Mouse (Mus musculus) kidney, postnatal 4 days (tissue): Measurements from ENCODE around the gene Mcts2.

Experiments used
- DNase-seq, 2 experiments: peaks; one replicate each; pipeline ENCODE4 v3.0.0; 2021; ENCODE audit warnings: mixed read lengths in 2 of 2

The Mcts2 gene

DNA sequence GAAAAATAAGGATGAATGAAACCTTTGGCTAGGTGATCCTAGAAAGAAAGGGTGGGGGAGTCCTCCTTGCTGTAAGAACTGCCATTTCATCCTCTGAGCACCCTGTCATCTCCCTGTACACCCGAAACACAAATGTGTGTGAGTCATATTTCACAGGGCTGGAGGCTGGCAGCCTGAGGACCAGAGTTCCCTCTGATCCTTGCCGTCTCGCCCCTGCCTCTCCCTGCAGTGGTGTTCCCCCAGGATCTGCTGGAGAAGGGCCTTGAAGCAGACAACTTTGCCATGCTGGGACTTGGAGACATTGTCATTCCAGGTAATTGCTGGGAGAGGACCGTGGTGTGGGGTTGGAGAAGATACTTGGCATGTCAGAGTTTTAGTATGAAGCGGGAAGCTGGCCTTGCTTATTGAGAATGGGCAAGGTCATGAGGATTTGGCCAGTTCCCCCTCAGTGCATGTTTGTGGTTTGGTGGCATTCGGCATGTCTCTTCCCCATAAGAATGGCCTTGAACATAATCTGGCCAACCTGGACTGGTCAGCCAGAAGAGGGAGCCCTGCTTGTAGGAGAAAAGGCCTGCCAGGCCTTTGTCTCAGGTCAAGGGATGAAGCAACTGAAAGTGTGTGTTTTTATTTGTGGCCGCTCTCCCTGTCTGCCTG is 4.9 kb downstream of the Mcts2 start:
- DNase-seq: peak in 1 of 2 experiments; percentile 59

DNA sequence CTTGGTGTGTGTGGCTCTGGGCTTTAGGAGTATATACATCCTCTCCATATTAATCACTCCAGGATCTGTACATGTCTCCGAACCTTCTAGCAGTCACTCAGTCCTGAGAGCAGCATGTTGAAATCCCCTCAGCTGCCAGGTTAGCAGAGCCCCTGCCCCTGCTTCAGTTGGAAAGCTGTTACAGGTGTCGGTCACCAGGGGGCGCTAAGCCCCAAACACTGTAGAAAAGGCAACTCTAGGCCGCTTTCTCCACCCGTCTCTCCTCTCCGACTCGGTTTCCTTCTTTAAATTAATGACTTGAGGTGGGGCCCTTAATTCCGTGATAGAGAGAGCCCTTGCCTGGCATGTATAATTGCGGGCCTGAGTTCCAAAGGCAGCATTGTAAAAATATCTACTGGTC is 6.4 kb downstream of the Mcts2 start:
- peak; percentile 79 to 85 for DNase-seq

DNA sequence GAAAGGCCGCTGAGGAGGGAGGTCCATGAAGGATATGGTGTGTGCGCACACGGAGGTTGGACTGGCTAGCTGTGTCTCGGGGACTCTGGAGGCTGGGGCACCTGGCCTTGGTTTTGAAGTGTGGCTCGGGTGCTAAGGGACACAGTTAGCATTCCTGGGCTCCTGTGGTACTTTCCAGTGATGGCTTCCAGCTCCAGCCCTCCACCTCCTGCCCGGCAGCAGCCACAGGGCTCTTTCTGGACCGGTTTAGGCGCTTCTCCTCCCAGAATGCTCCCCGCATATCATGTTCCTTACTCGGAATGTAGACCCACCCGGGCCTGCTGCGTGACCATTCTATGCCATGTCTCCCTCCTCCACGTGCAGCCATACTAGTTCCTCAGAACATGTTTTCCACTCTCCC is 6.9 kb downstream of the Mcts2 start:
- DNase-seq: no peak

DNA sequence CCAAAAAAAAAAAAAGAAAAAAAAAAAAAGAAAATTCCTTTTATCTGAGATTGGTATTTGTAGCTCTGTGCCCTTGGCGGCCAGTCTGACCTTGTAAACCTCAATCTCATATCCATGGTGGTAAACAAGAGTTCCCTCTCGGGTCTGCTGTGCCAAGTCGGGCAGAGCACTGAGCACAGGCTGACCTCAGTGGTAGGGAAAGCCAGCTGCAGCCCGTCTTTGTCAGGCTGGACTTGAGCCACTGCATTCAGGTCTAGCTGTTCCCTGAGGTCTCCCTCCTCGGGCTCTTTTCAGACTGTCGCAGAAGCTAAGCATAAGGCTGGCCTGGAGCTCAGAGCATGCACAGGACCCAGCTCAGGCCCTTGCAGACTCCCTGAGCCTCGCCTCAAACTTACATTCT is 7.9 kb downstream of the Mcts2 start:
- DNase-seq: no peak

DNA sequence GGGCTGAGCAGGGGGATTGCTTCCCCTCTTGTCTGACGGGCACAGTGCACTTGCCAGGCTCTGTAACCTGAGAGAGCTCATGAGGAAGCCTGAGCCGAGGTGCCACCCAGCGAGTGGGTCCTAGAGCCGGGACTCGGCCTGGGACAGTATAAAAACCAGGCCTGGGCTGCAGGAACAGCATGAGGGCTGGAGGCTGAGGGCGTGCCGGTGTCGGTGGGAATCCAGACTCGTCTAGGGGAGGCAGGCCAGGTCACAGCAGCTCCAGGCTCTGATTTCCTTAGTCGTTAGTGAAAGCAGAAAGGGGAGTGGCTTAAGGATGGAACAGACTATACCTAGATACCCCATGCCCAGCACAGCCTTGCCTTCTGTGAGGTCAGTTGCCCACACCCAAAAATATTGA is 9.2 kb downstream of the Mcts2 start:
- no peak for DNase-seq

DNA sequence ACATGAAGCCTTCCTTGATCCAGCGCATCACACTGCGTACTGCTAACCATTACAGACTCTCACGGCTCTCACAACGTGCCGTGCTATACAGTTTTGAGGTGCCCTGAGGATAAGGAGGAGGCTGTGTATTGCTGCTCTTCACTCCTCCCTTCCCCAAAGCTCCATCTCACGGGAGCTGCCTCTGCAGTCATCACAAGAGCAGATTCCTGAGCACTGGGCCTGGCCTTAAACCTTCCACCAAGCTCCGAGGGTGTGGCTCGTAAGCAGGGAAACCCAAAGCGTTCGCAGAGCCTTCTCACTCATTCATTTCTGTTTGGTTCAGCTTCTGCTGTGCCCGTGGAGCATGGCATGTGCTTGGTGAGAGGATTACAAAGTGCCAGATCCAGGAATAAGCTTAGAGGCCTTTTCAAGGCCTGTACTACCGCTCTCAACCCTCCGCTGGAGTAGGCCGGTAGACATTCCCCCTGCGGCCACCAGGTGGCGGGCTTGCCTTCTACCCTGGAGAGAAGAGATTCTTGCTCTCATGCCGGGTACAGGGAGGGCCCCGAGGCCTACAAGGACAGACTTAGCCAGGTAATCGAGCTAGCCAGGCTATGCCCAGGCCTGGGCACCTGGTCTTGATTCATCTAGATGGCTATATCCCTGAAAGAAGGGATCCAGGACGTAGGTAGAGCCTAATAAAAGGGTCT is 9.8 kb downstream of the Mcts2 start:
- peak; percentile 95 to 96 for DNase-seq

DNA sequence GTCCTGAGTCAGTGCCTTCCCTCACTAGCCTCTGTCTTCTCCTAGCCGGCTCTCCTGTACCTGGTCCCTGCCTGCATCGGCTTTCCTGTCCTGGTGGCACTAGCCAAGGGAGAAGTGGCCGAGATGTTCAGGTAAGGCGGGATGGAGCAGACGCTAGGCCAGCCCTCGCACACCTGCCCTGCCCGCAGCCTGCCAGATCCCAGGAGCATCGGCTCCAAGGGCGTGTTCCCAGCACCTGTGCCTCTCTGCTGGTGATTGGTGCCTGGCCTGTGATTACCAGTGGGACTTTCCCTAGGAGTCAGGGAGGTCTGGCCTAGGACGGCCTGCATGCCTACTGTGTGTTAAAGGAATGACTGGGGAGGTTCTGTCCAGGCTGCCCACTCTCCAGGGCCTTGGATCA is 13.3 kb downstream of the Mcts2 start:
- no peak for DNase-seq

DNA sequence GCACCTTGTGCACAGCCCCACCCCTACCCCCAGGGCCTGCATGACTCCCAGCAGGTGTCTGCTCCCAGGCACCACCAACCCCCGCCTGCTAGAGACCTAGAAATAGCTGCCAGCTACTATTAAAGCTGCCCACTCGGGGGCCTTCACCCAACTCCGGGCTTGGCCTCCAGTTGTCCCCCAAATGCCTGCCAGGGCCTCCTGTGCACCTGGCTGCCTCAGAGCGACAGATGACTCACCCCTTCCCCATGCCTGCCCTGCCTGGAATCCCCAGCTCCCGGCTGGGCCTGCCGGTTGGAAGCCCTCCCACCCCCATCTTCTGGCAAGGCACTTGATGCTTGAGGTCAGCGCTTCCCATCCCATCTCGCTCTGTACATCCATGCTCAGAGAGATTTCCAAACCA is 13.9 kb downstream of the Mcts2 start:
- DNase-seq: no peak

DNA sequence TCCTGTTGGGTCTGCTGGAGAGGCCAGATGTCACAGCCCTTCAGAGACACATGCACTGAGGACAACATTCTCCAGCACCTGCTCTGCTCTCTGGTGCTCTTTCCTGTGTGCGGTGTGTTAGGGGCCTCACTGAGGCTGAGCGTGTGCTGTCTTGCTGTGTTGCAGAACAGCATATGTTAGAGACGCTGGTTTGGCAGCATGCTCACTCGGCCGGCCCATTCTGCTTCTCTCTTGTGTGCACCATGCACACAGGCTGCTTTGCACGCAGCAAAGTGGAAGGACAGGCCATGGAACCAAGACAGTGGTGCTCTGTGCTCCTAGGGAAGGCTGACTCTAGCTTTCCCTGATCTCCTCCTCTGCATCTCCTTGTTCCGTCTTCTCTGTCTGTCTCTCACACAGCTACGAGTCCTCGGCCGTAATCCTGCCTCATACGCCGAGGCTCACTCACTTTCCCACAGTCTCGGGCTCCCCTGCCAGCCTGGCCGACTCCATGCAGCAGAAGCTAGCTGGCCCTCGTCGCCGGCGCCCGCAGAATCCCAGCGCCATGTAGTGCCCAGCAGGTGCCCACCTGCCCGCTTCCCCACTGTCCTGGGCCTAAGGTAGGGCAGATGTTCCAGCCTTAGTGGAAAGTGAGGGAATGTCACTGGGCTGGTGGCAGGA is 16.9 kb downstream of the Mcts2 start:
- DNase-seq: no peak

DNA sequence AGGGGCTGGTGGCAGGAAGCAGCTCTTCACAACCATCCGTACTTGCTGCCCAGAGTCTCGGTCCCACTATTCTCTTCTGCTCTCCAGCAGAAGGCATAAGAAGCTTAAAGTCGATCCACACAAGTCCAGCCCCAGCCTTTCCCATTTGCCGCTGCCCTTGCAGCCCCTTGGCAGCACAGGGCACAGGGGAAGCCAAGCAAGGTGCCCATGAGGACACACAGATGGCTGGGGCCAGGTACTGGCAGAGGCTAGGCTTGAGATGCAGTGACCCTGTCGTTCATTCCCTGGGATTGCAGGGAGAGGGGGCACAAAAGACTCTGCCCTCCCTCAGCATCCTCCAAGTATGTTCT is 17.4 kb downstream of the Mcts2 start:
- DNase-seq: no peak

DNA sequence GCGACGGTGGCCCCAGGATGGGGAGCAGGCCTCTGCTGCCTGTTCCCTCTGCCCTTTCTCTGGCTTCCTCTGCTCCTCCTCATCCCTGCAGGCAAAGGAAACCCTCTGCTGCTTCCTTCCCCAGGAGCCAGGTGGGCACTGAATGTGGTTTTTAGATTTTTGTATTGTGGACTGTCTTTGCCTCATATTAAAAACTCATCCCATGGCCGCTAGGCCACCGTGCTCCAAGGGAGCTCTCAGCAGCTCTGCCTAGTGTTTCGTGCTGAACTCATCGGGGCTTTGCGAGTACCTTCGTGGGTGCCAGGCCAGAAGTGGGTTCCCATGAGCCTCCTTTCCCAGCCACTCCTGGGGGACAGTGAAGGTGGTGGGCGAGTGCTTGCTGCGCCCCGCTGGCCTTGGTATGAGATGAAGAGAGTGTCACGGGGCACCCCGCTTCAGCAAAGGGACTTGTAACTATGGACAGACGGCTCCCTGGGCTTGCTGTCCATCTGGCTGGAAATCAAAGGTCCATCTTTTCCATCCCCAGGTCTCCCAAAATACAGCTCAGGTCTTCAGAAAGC is 18.1 kb downstream of the Mcts2 start:
- no peak for DNase-seq

DNA sequence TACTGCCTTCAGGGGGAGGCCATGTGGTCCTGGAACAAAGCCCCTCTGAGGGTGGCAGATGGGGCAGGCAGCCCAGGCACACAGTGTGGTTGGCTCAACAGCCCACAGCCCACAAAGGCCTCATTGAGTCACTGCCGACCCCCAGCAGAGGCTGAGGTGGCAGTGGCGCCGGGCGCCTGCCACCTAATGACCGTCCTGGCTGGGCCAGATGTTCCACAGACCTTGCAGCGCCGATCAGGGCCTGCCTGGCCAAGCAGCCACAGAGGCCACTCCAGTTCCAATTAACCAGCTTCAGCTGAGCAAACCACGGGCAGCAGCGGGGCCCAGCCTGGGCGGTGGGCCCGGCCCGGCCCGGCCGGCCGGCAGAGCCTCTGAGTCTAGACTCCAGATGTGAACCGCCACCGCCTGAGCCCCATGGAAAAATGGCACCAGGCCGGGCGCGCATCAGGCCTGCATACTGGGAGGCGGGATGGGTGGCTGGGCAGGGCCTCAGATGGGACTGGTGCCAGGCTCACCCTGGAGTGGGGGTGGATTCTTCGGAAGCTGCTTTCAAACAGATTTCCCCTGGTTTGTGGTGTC is 19.2 kb downstream of the Mcts2 start:
- peak; percentile 64 to 72 for DNase-seq

DNA sequence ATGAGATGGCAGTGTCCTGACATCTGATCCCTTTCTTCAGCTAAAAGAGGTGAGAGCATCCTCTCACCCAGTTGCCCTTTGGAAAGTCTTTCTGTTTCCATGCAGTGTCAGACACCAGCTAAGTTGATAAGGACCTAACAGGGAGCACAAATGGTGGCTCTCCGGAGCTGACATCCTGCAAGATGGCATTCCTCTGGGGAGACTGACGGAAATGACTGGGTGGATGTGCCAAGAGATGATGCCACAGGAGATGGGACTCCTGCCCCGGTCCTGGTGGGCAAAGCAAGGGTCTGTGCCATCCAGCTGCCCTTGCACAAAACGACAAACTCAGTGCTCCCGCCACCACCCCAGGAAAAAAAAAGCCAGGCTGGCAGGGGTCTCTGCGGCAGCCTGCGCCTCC is 20.4 kb downstream of the Mcts2 start:
- DNase-seq: no peak

DNA sequence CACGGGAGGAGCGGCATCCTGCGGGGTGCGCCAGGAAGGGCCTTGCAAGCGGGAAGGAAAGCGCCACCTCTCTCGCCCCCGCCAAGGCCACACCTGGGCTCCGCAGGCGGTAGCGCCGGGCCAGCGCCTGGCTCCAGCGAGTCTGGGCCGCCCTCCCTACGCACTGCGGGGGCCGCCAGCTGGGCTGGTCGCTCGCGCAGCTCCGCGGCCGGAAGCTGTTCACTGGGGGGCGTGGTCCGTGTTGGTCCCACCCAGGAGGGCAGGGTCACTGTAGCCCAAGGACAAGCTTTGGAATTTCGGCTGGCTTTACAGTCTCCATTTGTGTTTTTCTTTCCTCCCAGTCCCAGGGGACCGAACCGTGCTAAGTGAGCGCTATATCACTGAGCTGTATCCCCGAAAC is 20.8 kb downstream of the Mcts2 start:
- DNase-seq: peak; percentile 96 to 97

DNA sequence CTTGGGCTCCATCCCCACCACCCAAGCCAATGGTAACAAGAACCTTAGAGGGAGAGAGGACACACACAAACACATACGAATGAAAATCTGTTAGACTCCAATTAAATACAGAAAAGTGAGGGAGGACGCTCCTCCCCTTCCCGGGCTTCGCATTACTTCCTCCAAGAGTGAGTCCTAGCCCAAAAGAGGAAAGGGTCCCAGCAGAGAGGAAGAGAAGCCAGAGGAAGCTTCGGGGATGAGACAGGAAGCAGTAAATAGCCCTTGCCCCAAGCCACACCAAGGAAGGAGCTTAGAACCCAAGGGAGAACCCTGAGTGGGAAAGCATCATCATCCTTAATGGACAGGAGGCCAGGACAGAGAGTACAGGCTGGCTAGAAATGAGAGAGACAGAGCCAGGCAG is 22.2 kb downstream of the Mcts2 start:
- DNase-seq: no peak

DNA sequence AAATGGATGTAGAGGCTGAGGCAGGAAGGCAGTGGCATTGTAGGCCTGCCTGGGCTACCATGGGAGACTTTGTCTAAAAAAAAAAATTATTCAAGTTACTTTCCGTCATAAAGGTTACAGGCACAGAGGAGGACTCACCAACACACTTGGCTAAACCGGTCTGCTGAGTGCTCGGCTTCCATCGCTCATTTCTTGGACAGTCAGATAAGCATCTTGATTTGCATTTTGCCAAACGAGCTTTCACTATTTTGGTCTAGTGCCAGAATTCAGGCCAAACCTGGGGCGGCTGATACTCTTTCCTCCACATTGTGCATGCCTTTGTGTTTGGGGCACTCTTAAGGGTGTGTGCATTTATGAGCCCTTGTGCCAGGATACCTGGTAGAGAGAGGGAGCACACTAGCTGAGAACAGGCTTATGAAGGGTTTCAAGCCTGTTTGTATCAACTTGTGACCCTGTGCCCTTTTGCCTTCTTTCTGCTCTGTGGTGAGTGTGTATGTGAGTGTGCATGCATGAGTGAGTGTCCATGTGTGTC is 29.5 kb downstream of the Mcts2 start:
- no peak for DNase-seq

DNA sequence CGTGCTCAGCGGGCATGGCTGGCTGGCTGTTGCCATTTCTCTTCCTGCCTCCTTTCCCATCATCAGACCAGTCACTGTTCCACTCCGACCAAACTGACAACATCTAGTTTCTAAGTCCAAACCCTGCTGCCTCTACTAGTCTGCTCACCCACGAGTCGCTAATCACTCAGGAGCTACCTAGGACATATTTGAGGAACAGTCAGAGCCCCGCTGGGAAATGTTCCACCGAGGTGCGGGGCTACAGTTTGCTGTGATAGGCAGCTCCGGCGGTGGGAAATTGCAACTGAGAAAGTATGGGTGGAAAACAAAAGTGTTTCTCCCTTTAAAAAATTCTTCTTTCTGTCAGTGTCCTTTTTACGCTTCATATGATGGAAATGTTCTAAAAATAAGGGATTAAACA is 30.8 kb downstream of the Mcts2 start:
- no peak for DNase-seq

DNA sequence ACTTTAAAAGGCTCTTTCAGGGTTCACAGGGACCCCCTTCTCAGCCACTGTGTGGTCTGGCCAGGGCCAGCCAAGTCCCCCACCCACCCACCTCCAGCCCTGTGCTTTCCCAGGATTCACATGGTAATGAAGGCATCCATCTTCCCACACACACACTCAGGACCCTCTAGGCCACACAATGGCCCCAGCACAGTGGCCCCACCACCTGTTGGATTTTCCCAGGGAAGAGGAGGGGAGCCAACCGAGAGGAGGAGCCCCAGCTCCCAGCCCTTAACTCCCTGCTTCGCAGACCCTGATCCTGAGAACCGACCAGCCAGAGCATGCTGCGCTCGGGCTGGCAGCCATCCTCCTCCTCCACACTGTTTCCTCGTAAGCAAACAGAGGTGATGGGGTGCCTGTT is 31.2 kb downstream of the Mcts2 start:
- no peak for DNase-seq

DNA sequence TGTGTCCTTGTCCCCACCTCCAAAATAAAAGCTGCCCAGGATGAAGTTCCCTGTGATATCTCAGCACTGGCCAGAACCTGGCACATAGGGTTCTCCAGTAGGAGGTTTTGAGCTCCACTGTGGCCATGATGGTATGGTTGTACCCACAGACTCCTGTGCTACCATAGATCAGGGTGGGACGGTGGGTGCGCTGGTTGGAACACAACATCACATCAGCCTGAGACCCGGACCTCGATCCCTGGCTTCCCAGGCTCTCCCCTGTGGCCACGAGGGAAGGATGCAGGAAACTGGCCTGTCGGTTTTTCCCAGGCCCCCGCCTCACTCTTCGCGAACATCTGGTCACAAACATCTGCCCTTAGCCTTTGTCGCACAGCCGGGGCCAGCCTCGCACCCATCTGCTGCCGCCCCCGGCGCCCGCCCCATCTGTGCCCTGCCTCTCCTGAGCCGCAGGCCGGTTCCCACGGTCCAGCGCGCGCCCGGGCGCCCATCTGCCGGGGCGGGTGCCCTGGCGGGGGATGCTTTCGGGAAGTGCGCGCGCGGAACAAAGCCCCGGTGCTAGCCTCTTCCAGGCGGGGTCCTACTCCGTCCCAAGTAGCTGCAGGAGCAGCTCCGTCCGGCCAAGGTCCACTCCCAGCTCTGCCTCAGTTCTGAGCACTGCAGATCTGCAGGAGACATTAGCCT is 37.0 kb downstream of the Mcts2 start:
- DNase-seq: peak; percentile 74 to 81

DNA sequence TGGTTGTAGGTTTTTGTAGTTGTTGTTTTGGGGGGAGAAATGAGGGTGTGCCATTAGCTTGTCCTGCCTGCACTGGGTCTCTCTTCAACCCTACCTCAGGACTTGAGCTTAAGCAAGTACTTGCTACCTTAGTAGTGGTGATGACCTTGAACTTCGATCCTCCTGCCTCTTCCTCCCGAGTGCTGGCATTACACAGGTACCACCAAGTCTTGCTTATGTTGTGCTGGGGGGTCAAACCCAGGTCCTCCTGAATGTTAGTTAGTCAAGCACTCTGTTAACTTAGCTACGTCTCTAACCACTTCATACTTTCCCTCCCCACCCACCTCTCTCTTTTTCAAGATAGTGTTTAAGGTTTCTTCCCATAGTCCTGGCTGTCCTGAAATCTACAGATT is 37.5 kb downstream of the Mcts2 start:
- DNase-seq: no peak

DNA sequence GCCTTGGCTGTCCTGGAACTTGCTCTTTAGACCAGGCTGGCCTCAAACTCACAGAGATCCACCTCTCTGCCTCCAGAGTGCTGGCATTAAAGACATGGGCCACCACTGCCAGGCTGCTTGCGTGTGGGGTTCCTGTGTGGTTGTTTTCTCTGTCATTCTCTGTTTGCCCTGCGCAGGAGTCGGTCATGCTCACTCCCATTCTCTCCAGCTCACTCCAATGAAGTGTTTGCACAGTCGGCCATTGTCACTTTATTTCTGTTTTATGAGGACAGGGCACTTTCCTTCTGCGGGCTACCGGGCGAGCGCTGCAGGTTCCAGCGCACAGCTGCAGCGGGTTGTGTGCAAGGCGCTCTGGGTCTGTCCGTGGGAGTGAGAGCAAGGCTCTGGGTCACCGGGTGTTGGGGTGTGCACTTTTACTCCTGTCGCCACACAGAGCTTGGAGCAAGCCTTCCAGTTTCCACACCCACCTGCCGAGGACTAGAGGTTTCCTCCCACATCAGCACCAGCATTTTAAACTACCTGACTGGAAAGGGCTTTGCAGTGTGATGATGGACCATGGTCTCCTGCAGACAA is 38.4 kb downstream of the Mcts2 start:
- peak in 1 of 2 experiments; percentile 52 for DNase-seq

DNA sequence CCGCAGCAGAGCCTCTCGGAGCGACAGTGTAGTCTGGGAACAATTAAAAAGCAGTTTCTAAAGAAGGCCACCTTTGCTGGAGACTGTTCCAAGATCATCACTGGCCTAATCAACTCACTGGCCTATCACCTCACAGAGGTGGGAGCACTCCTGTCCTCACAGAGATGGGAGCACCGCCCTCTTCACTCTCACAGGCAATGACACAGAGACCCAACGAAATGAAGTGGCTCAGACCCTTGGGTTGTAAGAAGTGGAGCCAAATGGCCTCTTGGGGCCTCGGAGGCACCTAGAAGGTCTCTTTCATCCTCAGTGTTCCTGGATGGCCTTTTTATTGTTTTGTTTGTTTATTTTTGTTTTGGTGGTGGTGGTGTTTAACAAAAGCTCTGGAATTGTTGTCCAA is 39.4 kb downstream of the Mcts2 start:
- DNase-seq: no peak
